Mouse (Mus musculus) forelimb bud, embryonic 11.5 days (tissue): Measurements from ENCODE around the gene Hk2.
A peak's percentile ranks its signal among the peaks of the same experiment; 100 is the strongest.

ENCODE experiments used
- DNase-seq: peaks from one replicate; pipeline ENCODE4 v3.0.0-alpha.2; 2012; ENCODE audit warnings: low read depth, low spot score

The Hk2 gene

DNA sequence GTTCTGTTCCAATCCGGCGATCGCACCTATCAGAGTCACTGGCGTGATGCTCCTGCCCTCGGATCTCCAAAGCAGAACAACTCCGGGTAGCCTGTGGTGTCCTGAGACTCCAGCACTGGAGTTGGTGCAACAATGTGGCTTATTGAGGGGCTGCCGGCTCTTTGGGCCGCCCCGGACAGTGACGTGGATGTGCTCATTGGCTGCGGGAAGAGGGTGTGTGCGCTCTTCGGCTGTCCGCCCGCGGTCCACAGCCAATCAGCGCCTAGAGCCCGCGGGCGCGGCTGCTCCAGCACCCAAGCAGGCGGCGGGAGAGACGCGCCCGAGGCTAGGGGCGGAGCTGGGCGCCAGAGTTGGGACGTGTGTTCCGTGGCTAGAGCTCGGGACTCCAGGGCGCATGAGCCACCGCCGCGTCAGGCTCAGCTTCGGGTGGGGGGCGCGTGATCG, at the start of gene Hk2:
Gene Hk2 (minus strand): TSS at position 134 of the 444 bp plus-strand sequence.
- peak; percentile 92 for DNase-seq

DNA sequence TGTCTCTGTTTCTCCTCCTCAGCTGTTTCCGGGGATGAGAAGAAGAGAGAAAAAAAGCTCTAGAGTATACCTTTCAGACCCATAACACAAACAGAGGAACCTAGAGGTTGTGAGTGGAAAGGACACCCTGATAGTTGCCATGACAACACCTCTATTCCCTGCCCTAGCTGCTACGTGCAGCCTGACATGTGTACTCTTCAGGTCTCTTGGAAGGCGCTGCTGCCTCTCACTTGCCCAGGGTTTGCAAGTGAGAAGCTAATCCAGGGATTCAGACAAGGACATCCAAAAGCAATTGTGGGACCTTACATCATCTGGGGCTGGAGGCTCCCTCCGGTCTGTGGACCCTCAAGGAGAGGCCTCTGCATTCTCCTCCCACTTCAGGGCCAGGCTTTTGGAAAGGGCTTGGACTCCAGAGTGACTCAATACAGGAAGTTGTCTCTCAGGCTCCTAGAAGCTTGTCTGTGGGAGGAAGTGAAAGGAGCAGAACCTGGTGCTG, 47.6 kb upstream of the Hk2 start:
- no peak for DNase-seq

DNA sequence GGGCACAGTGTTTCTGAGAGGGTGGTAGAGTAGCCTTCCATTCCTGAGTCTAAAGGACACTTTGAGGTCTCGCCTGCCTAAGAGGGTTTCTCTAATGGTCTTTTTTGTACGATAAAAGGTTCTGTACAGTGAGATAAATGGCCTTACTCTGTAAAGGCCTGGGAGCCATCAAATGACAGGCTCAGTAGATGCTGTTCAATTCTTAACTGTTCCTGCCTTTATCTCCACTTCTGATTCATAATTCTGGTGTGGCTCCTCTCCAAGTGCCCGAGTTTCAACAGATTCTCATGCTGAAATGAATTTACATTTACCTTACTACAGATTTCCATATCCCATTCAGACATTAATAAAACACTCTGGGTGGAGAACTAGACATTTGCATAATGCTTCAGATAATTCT, 46.5 kb upstream of the Hk2 start:
- no peak for DNase-seq

DNA sequence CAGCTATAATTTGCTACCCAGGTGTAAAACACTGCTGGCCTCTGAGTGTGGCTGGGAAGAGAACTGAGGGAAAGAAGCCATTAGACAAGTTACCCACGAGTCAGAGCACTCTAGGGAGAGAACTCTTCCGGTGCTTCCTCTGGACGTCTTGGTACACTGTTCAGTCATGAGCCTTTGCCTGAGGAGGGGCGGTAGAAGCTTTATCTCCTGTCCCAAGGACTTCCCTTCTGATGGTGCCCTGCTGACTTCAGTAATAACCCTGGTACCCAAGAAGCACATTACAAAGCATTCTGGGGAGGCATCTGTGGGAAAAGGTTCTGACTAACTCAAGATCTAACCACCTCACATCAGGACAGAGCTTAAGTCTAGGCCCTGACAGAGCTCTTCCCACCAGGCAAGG, 40.6 kb upstream of the Hk2 start:
- no peak for DNase-seq

DNA sequence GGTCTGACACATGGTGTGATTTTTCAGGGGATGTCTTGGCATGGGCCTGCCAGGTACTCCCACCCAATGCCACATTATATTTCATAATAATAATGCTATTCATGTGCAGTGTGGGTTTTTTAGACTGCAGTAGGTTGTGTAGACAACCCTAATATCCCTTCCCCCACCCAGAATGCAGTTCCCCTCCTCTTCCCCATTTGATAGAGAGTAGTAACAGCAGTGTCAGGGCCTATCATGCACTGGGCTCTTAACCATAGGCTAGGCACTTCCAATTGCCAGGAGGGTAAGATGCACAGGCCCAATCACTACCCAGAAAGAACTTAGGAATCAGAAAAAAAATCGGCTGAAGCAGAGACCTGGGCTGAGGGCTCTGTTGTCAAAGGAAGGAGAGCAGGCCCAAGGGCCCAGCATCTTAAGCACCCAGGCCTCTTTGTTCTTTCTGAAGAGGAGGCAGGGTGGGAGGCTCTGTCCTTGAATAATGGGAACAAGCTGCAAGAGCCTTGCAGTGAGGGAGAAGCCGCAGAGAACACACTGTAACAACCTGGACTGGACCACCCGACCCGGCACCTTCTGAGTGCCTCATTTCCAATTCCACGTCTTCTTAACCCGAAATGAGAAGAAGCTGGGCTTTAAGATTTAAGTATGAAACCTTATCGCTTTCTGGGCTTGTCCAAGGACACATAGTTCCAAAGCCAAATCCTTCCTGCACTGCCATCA, 33.9 kb upstream of the Hk2 start:
- no peak for DNase-seq

DNA sequence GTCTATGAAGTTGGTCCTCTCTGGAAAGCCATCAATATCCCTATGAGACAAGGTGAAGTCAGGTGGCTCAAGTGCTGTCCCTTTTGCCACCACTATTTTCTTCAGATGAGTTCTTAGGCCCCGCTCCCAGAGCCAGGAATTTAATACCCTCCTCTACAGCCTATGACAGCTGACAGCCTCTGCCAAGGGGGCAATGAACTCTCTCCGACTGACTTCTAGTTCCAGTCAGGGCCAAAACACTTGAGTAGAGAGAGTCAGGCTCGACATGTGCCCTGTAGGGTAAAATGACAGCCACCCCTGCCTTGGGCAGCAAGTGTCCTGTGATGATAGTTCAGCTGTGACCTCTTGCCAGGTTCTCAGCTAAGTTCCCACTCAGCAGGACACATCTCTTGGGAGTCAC, 32.7 kb upstream of the Hk2 start:
- no peak for DNase-seq

DNA sequence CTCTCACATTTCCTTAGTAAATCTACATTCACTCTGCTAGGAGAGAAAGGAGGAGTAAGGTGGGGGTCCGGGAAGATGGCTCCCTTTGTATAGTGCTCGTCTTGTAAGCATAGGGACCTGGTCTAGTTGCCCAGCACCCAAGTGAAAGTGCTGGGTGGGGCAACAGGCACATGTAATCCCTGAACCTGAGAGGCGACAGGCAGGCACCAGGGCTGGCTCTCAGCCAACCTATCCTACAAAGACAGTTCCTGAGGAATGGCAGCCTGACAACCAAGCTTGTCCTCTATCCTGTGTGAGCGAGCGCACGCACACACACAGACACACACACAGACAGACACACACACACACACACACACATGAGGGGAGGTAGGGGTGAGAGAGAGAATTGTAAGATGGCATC, 32.2 kb upstream of the Hk2 start:
- DNase-seq, result no peak

DNA sequence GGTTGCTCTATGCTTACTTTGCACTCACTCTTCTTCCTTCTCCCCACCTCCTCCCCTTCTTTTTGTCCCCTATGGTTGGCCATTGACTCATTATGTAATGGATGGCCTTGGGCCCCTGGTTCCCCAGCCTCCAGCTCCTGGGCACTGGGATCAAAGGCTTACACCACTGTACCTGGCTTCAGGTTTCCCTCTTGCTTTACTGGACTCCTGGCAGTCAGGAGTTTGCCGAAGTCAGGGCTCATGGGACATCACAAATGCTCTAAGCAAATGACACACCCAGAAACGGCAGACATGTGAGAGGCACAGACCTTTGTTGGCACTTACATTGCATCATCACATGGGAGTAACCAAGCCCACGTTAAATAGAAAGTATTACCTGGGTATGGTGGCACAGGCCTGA, 31.6 kb upstream of the Hk2 start:
- no peak for DNase-seq

DNA sequence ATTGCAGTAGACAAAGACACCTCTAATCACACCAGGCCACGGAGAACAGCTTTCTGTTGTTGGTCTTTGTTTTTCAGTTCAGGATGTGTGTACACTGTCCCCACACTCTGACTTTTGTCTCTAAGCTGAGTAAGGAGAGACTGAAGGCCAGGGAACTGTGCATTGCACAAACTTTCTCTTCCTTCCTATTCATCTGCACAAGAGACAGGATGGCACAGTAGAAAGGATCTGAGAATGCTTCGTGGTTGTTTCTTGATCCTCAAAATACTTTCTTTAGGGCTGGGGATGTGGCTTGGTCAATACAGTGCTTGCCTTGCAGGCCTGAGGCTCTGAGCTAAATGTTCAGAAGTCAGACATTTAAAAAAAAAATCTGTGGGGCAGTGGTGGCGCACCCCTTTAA, 30.7 kb upstream of the Hk2 start:
- DNase-seq, result no peak

DNA sequence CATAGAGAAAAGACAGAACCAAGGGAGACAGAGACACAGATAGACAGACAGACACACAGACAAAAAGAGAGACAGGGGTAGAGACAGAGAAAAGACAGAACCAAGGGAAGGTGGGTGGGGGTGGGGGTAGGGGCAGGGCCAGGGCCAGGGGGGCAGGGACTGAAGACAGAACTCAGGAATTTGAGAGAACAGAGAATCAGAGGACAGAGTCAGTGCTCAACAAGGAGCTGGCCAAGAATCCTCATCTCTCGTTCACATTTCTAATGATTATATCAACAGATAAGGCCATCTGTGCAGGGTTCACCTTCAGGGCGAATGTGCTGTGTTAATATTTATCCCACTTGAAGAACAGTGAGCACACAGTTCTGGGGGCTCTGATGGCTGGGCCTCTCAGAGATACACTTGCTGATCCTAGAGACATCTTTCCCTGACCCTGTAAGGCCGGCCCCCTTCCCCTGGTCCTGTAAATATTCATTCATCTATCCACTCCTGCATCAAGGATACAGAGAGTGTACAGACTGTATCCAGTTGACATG, 24.0 kb upstream of the Hk2 start:
- no peak for DNase-seq

DNA sequence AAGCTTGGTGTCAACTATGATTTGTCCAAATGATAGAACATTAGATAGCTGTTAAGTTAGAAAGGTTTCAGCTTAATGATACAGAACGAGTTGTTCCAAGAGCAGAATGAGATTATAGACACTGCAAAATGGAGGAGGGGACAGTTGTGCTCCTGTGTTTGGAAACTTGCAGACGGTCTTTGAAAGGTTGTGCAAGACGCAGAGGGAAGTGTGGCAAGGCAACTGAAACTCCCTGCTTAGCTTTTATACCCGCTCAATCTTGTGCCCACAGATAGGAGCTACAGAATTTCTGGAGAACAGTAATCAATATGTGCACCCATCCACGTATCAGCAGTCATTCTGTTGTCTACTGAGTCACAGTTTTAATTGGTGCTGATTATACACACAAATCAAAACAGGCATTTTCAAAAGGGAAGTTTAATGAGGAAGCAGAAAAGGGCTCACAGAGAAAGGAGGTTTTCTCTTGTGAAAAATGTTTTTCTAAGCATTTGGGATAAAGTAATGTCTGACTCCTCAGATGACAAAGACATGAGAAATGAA, 23.1 kb upstream of the Hk2 start:
- no peak for DNase-seq

DNA sequence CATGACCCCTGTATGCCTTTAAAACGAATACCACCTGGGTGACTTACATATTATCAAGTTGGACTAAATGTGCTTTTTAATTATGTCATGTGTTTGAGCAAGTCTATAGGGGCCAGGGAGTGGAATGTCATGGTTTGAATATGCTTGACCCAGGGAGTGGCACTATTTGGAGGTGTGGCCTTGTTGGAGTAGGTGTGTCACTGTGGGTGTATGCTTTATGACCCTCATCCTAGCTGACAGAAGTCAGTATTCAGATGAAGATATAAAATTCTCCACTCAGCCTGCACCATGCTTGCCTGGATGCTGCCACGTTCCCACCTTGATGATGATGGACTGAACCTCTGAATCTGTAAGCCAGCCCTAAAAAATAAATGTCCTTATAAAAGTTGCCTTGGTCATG, 16.6 kb upstream of the Hk2 start:
- DNase-seq, result no peak

DNA sequence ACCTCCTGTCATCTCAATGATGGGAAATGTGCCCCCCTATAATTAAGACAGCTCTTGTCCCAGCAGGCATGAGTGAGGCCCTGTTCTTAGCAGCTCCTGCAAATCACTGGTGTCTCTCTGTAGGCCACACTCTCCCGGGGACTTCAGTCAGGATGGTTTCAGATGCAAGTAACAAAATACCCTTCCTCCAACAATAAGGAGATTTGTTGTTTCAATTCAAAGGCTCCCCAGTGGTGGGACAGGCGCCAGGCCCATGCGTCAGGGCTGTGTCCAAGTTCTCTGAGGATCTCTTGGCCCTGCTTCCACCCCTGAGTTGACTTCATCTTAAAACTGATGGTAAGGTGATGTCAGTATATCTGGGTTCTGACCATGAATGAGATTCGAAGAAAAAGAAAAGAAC, 9.7 kb upstream of the Hk2 start:
- DNase-seq, result no peak

DNA sequence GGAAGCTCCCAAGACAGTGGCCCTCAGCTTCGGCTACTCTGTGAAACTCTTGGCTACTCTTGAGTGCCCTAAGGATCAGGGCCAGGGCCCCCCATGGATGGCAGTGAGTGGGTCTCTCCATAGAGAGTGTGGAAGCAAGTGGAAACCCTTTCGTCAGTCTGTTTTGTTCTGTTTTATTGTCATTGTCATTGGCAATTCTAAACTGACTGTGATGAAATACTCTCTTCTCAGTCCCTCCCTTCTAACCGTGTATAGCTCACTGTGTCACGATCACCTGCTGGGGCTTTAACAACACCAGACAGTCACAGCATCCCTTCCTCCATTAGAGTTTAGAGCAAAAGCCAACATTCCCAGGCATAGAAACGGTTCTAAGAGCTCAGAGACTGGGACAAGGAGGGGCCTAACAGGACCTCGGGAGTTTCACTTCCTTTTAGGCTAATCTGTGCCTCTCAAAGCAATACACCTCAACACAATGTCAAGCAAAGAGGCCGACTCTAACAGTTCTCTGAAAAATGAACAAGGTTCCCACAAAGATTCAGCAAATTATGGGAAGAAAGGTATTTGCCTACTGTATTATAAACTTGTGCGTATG, 6.6 kb upstream of the Hk2 start:
- no peak for DNase-seq

DNA sequence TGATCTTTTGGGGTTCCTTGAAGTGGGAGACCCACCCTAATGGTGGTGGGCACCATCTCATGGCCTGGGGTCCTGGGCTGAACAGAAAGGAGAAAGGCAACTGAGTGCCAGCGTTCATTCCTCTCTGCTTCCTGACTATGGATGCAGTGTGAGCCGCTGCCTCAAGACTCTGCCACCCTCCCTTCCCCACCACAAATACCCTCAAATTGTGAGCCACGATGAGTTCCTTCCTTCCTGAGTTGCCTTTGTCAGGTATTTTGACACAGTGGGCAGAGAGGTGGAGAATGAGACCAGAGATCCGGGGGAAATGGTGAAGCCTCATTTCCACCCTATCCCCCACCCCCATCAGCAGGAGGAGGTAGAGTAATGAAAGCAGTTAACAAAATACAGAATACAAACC, 6.1 kb upstream of the Hk2 start:
- DNase-seq, result no peak

DNA sequence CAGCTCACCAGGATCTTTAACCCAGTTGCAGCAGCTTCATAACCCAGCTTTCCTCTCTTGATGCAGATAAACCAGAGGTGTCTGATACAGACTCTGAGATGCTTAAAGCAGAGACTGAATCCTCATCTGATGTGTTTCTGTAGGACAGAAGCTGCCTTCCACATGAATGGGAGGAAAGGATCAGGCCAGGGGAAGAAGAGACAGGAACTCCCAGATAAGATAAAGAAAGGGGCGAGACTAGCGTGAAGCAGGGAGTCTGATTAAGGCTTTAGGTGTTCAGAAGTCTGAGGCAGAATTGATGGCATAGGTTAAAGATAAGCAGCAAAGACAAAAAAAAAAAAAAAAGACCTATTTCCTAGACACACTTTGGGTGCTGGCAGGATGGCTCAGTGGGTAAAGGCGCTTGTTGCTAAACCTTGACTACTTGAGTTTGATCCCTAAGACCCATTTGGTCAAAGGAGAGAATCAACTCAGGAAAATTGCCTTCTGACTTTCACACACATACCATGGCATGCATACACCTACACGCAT, 2.9 kb upstream of the Hk2 start:
- DNase-seq, result no peak

DNA sequence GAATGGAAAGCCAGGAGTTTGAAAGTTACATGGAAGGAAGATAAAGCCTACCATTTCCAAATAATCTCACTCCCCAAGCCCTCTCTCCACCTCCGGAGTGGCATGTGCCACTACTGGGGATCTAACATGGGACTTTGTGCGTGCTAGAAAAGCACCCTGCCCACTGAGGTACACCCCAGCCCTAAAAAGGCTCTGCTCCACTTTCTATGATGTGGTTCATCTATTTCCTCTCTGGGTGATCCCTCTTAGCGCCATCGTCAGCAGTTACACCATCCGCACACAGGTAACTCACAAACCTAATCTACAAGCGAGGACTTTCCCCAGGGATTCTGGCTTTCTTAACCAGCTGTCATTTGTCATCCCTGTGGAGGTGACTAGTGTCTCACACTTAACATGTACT, 1.1 kb upstream of the Hk2 start:
- DNase-seq, result no peak

DNA sequence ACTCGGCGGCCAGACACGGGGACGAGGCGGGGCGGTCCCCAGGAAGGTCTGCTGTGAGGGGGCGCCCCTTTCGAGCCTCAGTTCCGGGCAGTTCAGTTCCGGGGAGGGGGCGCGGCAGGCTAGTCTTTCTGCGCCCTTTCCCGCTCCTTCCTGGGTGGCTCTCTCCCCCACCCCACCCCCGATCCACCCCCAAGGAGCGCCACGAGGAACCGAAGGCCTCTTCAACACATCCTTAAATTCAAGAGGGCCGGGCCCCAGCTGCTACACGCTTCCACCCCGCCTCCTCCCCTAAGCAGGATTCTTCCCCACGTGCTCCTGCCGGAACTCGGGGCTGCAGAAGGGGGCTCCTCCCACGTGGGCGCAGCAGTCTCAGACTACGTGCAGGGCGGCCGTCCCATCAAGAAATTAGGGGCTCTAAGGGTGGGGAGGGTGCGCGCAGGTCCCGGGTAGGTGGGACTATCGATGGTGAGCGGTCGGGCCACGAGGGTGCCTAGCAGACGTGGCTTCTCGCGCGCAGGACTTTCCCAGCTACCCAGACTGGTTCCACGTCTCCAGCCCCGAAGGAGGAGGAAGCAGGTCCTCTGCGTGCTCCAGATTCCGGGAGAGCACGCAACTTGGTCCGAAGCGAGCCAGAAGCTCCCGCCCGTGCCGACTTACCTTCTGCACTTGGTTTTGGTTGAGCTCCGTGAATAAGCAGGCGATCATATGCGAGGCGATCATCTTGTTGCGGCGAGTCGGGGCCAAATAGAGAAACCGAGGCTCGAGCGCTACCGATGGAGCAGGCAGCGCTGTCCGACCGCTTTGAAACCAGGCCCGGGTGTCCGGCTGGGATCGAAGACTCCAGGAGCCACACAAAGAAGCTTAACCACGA, 758 bp downstream of the Hk2 start:
- peak; percentile 59 for DNase-seq

DNA sequence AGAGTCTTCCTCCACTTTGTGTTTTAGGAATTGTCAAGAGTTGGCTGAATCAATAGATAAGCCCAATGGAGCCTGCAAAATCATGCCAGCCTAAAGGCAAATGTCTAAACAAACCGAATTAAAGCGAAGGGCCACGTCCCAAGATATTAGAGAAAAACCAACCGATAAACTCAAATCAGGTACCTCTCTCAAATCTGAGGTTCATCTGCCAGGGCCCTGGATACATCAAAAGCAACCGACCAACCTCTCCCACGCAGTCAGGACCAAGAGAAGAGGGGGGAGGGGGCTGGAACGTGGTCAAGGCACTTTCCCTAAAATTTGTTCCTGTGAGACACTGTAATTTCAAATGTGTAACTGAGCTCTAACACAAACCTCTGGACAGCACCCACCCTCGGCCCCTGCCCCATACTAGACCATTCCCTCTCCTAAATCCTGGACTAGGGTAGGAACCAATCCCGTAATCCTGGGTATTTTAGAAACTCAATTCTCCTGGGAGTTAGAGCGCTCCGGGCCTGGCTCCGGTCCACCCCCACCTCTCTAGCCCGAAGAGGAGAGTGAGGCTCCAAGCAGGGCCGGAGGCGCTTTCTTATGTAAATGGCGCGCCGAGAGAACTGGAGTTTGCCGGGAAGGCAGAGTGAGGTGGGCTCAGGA, 1.7 kb downstream of the Hk2 start:
- DNase-seq, result peak; percentile 40

DNA sequence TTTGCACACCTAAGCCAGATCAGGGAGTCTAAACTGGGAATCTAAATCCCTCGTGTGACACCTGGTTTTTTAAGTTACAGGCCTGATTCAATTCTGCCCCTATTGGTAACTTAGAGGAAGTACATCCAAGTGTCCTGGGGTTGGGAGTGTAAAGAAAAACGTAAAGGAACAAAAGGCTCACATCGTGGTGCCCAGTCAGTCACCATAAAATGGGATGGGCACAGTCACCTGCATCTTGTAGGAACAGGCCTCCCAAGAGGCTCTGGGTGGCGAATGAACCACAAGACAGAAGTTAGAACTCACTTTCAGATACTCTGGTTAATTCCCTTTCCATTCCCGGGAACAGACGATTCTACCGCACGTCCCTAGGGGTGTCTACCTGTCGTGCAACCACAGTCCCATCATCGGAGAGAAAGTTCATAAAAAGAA, 2.3 kb downstream of the Hk2 start:
- peak; percentile 71 for DNase-seq

DNA sequence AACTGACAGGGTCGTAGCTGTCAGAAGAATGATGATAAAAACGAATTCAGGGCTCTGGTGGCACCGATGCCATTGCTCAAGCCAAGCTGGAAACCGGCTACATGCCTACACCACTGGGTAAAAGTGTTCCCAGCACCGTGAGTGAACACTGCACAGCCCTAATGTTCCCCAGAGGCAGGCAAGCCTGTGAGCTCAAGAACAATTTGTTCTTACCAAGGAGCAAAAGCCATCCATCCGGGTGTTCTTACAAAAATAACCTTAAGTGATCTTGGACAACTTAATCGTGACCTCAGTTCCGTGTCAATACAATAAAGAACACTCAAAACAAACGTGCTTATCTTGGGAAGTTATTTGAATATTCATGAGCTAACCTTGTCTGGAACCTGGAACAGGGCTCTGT, 3.2 kb downstream of the Hk2 start:
- no peak for DNase-seq
